Mouse (Mus musculus) testis, adult 2 months (tissue): Measurements from ENCODE around the gene Syn3. TPM values are rescaled to one million over a fixed set of nuclear protein-coding genes. Genes with fewer than 3 reads are reported as not detected.

ENCODE experiments used
- H3K27ac ChIP-seq: fragments of 200-500 bp; 2 replicates; pipeline ENCODE4 v1.5.1; 2012; ENCODE audit warnings: low read depth, low read length; ENCODE audit not compliant: control insufficient read depth, insufficient read depth
- H3K27me3 ChIP-seq: fragments of 200-500 bp; 2 replicates; pipeline ENCODE4 v1.6.1; 2012; ENCODE audit warnings: mild to moderate bottlenecking, low read length, moderate library complexity; ENCODE audit not compliant: control insufficient read depth, insufficient read depth
- H3K36me3 ChIP-seq: fragments of 200-500 bp; 2 replicates; pipeline ENCODE4 v1.6.1; 2012; ENCODE audit warnings: mild to moderate bottlenecking, low read length; ENCODE audit not compliant: control insufficient read depth, insufficient read depth
- H3K4me1 ChIP-seq: fragments of 200-500 bp; 2 replicates; pipeline ENCODE4 v1.6.1; 2012; ENCODE audit warnings: low read length; ENCODE audit not compliant: control insufficient read depth, insufficient read depth
- H3K4me3 ChIP-seq: fragments of 200-500 bp; 2 replicates; pipeline ENCODE4 v1.5.1; 2012; ENCODE audit warnings: low read depth, mild to moderate bottlenecking, low read length, moderate library complexity, mixed read lengths; ENCODE audit not compliant: control insufficient read depth
- CTCF ChIP-seq: fragments of 200-500 bp; IDR thresholded peaks from 2 replicates; pipeline ENCODE4 v1.5.1; 2012; ENCODE audit warnings: low read depth, mild to moderate bottlenecking, inconsistent platforms, low read length, moderate library complexity; ENCODE audit not compliant: control insufficient read depth, insufficient read depth, insufficient replicate concordance
- POLR2A ChIP-seq: fragments of 200-500 bp; IDR thresholded peaks from 2 replicates; pipeline ENCODE4 v1.6.1; 2012; ENCODE audit warnings: low read depth, mild to moderate bottlenecking, inconsistent platforms, low read length, moderate library complexity; ENCODE audit not compliant: control insufficient read depth
- polyA plus RNA-seq: library from polyadenylated mRNA; depleted of rRNA; stranded (reverse); fragments of >200 nt; gene quantifications from 2 replicates; pipeline ENCODE4 v1.2.3, GENCODE M21; 2012

The Syn3 gene
- polyA plus RNA-seq, 1 experiment: 0.84 TPM

GRCm38 (mm10) chr10:86203175-86203574, 295.5 kb downstream of the Syn3 start:
- Histone ChIP-seq H3K4me3 (no peak overlapping the region), H3K27ac (no peak overlapping the region), H3K36me3 (no peaks in the 10 kb centered on the region), H3K4me1 (no peaks in the 10 kb centered on the region), H3K27me3 (no peaks in the 10 kb centered on the region)
- no peak for TF ChIP-seq CTCF
- no peak for TF ChIP-seq POLR2A

- TF ChIP-seq POLR2A (no peak), CTCF (no peak)
- Histone ChIP-seq H3K27ac (no peak overlapping the region), H3K36me3 (no peaks in the 10 kb centered on the region), H3K27me3 (no peaks in the 10 kb centered on the region), H3K4me3 (no peak overlapping the region), H3K4me1 (no peaks in the 10 kb centered on the region)
These were observed 296.9 kb downstream of the Syn3 start for GRCm38 (mm10) chr10:86201826-86202225.

- Histone ChIP-seq H3K27ac (no peak overlapping the region), H3K36me3 (no peaks in the 10 kb centered on the region), H3K27me3 (no peaks in the 10 kb centered on the region), H3K4me3 (no peak overlapping the region), H3K4me1 (no peaks in the 10 kb centered on the region)
- no peak for TF ChIP-seq POLR2A
- no peak for TF ChIP-seq CTCF
These were observed 297.7 kb downstream of the Syn3 start for GRCm38 (mm10) chr10:86201006-86201405.

- TF ChIP-seq CTCF: no peak
- no peak for TF ChIP-seq POLR2A
- Histone ChIP-seq H3K4me1 (no peaks in the 10 kb centered on the region), H3K4me3 (no peak overlapping the region), H3K27me3 (no peaks in the 10 kb centered on the region), H3K27ac (no peak overlapping the region), H3K36me3 (no peaks in the 10 kb centered on the region)
These were observed 302.2 kb downstream of the Syn3 start for GRCm38 (mm10) chr10:86196414-86197025.

- Histone ChIP-seq H3K27ac (no peak overlapping the region), H3K4me3 (no peak overlapping the region), H3K27me3 (no peaks in the 10 kb centered on the region), H3K4me1 (no peaks in the 10 kb centered on the region), H3K36me3 (no peaks in the 10 kb centered on the region)
- no peak for TF ChIP-seq CTCF
- no peak for TF ChIP-seq POLR2A
These were observed 304.0 kb downstream of the Syn3 start for GRCm38 (mm10) chr10:86194722-86195121.

GRCm38 (mm10) chr10:86193863-86194434, 304.7 kb downstream of the Syn3 start:
- H3K27me3 ChIP-seq: no peaks in the 10 kb centered on the region

GRCm38 (mm10) chr10:86188614-86189013, 310.1 kb downstream of the Syn3 start:
- no peaks in the 10 kb centered on the region for H3K36me3 ChIP-seq
- H3K27ac ChIP-seq: no peak overlapping the region
- no peaks in the 10 kb centered on the region for H3K27me3 ChIP-seq
- H3K4me1 ChIP-seq: no peaks in the 10 kb centered on the region
- no peak for TF ChIP-seq CTCF
- TF ChIP-seq POLR2A: no peak
- H3K4me3 ChIP-seq: no peak overlapping the region

More at GRCm38 (mm10) chr10:86193863-86194434, 304.7 kb downstream of the Syn3 start:
- no peak for TF ChIP-seq POLR2A
- TF ChIP-seq CTCF: no peak
- no peaks in the 10 kb centered on the region for H3K36me3 ChIP-seq
- no peaks in the 10 kb centered on the region for H3K4me1 ChIP-seq
- no peak overlapping the region for H3K27ac ChIP-seq
- no peak overlapping the region for H3K4me3 ChIP-seq

- H3K27me3 ChIP-seq: no peaks in the 10 kb centered on the region
- no peak overlapping the region for H3K4me3 ChIP-seq
- H3K36me3 ChIP-seq: no peaks in the 10 kb centered on the region
- TF ChIP-seq CTCF (no peak), POLR2A (no peak)
- H3K27ac ChIP-seq: no peak overlapping the region
- no peaks in the 10 kb centered on the region for H3K4me1 ChIP-seq
These were observed 310.8 kb downstream of the Syn3 start for GRCm38 (mm10) chr10:86187881-86188280.
